Mouse (Mus musculus): ENCODE data around the gene Ubr1. TPM values are rescaled to one million over a fixed set of nuclear protein-coding genes. Genes with fewer than 3 reads are reported as not detected.
A peak's percentile ranks its signal among the peaks of the same experiment; 100 is the strongest.
"Not testable (repeated sequence)": the region's sequence is repeated elsewhere in the genome, so short reads cannot be mapped to it uniquely, and the experiment has no call there.

Ubr1 gene
- total RNA-seq, 2 experiments from 2014 or later: 42.0 to 46.7 TPM

- peak; percentile 50 to 60 for DNase-seq (ENCODE audit: extremely low spot score in 1 of 2, low spot score in 1 of 2)
Measured at GRCm38 (mm10) chr2:120976990-120977925, 6.7 kb upstream of the Ubr1 start, which contains the start of gene Tmem62. Gene Tmem62, plus strand, starts transcription at chr2:120977017.

- DNase-seq (ENCODE audit: extremely low spot score in 1 of 2, low spot score in 1 of 2): no peak
Measured at GRCm38 (mm10) chr2:120976308-120976707, 5.8 kb upstream of the Ubr1 start.

GRCm38 (mm10) chr2:120972964-120973363, 2.4 kb upstream of the Ubr1 start:
- DNase-seq (ENCODE audit: extremely low spot score in 1 of 2, low spot score in 1 of 2): no peak

GRCm38 (mm10) chr2:120972257-120972656, 1.7 kb upstream of the Ubr1 start:
- DNase-seq (ENCODE audit: extremely low spot score in 1 of 2, low spot score in 1 of 2): not testable (repeated sequence)

- no peak for DNase-seq (ENCODE audit: extremely low spot score in 1 of 2, low spot score in 1 of 2)
Measured at GRCm38 (mm10) chr2:120971766-120972165, 1.3 kb upstream of the Ubr1 start.

GRCm38 (mm10) chr2:120970045-120970539, 423 bp downstream of the Ubr1 start:
- no peak for DNase-seq (ENCODE audit: extremely low spot score in 1 of 2, low spot score in 1 of 2)

GRCm38 (mm10) chr2:120965486-120965885, 5.0 kb downstream of the Ubr1 start:
- DNase-seq (ENCODE audit: extremely low spot score in 1 of 2, low spot score in 1 of 2): no peak

GRCm38 (mm10) chr2:120963110-120963509, 7.4 kb downstream of the Ubr1 start:
- no peak for DNase-seq (ENCODE audit: extremely low spot score in 1 of 2, low spot score in 1 of 2)

GRCm38 (mm10) chr2:120960261-120960660, 10.3 kb downstream of the Ubr1 start:
- no peak for DNase-seq (ENCODE audit: extremely low spot score in 1 of 2, low spot score in 1 of 2)

GRCm38 (mm10) chr2:120959827-120960226, 10.7 kb downstream of the Ubr1 start:
- no peak for DNase-seq (ENCODE audit: extremely low spot score in 1 of 2, low spot score in 1 of 2)

- DNase-seq (ENCODE audit: extremely low spot score in 1 of 2, low spot score in 1 of 2): no peak
Measured at GRCm38 (mm10) chr2:120959363-120959762, 11.2 kb downstream of the Ubr1 start.

GRCm38 (mm10) chr2:120952176-120952938, 18.2 kb downstream of the Ubr1 start:
- no peak for DNase-seq (ENCODE audit: extremely low spot score in 1 of 2, low spot score in 1 of 2)

GRCm38 (mm10) chr2:120951208-120951607, 19.3 kb downstream of the Ubr1 start:
- no peak for DNase-seq (ENCODE audit: extremely low spot score in 1 of 2, low spot score in 1 of 2)

GRCm38 (mm10) chr2:120933038-120933437, 37.5 kb downstream of the Ubr1 start:
- no peak for DNase-seq (ENCODE audit: extremely low spot score in 1 of 2, low spot score in 1 of 2)

GRCm38 (mm10) chr2:120909556-120909955, 61.0 kb downstream of the Ubr1 start:
- no peak for DNase-seq (ENCODE audit: extremely low spot score in 1 of 2, low spot score in 1 of 2)

GRCm38 (mm10) chr2:120896361-120896760, 74.2 kb downstream of the Ubr1 start:
- DNase-seq (ENCODE audit: extremely low spot score in 1 of 2, low spot score in 1 of 2): no peak

- no peak for DNase-seq (ENCODE audit: extremely low spot score in 1 of 2, low spot score in 1 of 2)
Measured at GRCm38 (mm10) chr2:120887601-120888000, 82.9 kb downstream of the Ubr1 start.

- DNase-seq (ENCODE audit: extremely low spot score in 1 of 2, low spot score in 1 of 2): no peak
Measured at GRCm38 (mm10) chr2:120873192-120873591, 97.3 kb downstream of the Ubr1 start.

GRCm38 (mm10) chr2:120871447-120872336, 98.8 kb downstream of the Ubr1 start:
- peak in 1 of 2 experiments; percentile 8 for DNase-seq (ENCODE audit: extremely low spot score in 1 of 2, low spot score in 1 of 2)

- peak in 1 of 2 experiments; percentile 23 for DNase-seq (ENCODE audit: extremely low spot score in 1 of 2, low spot score in 1 of 2)
Measured at GRCm38 (mm10) chr2:120867336-120867735, 103.2 kb downstream of the Ubr1 start.

All from layer of hippocampus, postnatal 25 days (tissue).